Mouse (Mus musculus) cerebellum, adult 2 months (tissue): ENCODE measurements around the gene Selenon.

Experiments
- CTCF ChIP-seq: fragments of 200-500 bp; IDR thresholded peaks from 2 replicates; pipeline ENCODE4 v1.5.1; 2011; ENCODE audit warnings: low read depth, mild to moderate bottlenecking, control low read depth, low read length, moderate library complexity, borderline replicate concordance; ENCODE audit not compliant: insufficient read depth
- POLR2A ChIP-seq: fragments of 200-500 bp; IDR thresholded peaks from 2 replicates; pipeline ENCODE4 v1.6.1; 2011; ENCODE audit warnings: low read length, control low read depth, borderline replicate concordance; ENCODE audit not compliant: insufficient read depth

DNA sequence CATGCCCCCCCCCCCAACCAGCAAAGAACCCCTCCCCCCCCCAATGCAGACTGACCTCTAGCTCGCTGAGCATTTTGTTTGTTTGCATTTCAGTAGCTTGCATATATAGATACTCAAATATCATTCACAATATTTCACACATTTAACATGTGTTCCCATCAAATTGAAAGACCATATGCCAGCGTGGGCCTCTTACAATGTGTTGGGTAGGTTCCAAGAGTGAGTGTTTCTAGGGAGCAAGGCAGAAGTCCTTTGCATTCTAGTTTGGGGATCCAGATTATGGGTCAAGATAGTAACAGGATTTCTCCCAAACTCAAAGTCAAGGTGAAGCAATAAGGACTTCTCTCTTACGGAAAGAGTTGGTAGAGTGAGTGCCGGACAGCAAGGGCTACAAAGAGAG lies 33.4 kb downstream of the Selenon start:
- TF ChIP-seq POLR2A (no peak), CTCF (no peak)
